Mouse (Mus musculus): ENCODE measurements at regions not wholly inside any gene's neighbourhood (a gene's known extent, or its start where the extent isn't known, plus 50 kb on each side); places are given as distances from the start of the nearest gene placed in this dataset.

- DNase-seq (ENCODE audit: low read depth, low spot score), result peak; percentile 89
Measured at GRCm38 (mm10) chr13:31166286-31166685, 192.3 kb downstream of the Gm5447 start.

- no peak for DNase-seq (ENCODE audit: low read depth, low spot score)
Measured at GRCm38 (mm10) chr13:31168854-31169253, 194.8 kb downstream of the Gm5447 start.

- DNase-seq (ENCODE audit: low read depth, low spot score), result no peak
Measured at GRCm38 (mm10) chr13:31171751-31172150, 197.7 kb downstream of the Gm5447 start.

DNA sequence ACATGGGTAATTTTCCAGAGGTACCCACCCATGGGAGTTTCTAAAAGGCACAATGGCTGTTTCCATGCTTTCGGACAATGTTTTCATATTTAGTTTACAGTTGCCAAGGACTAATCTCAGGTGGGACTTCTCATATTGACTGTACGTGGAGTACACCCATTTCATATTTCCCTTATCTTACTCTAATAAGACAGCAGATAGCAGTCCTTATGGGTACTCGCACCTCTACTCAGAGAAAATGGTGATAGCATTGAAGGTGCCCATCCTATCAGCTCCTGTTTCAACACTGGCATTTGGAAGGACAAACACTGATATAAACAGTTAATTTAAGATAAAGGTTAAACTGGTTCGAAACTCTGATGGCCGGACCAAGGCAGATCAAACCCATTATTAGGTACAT, 198.6 kb downstream of the Gm5447 start:
- no peak for DNase-seq (ENCODE audit: low read depth, low spot score)

- no peak for DNase-seq (ENCODE audit: low read depth, low spot score)
Measured at GRCm38 (mm10) chr13:31177999-31178783, 204.2 kb downstream of the Gm5447 start.

DNA sequence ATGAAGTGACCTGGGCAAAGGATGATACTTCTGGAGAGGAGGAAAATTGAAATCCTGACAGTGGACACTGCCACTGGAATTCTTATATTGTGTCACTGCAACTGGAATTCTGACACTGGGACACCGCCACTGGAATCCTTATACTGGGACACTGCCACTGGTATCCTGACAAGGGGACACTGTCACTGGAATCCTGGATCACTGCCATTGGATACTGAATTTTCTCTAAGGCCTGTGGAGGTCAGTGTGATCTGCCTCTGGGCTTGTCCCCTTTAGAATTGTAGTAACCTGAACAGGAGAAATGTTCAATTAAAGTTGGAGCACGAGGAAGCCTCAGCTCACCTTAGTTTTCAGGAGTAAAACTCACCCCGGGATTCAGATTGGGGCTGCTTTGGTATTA, 205.0 kb downstream of the Gm5447 start:
- no peak for DNase-seq (ENCODE audit: low read depth, low spot score)

DNA sequence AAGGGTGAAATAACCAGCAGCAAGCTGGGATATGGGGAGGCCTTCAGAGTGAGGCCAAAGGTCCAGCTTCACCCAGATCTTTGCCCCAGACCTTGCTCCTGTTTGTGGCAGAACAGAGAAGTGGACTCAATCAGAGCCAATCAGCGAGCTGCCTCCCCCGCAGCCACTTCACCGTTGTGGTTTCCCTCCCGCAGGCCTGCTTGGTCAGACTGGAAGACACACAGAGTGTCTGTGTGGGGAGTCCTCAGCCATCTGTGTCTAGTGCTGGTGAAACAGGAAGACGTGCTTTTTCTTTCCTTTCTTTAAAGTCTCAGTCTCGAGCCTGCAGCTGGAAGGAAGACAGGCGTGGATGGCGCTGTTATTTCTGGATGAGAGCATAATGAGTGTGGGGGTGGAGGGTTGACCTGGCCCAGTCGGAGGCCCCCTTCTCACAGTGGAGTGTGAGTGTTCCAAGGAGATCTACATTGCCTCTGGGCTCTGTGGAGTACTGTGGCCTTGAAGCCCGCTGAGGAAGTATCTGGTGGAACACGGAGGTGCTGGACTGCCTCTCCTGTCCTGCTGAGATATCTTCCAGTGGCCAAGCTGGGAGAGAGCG, 205.5 kb downstream of the Gm5447 start:
- DNase-seq (ENCODE audit: low read depth, low spot score), result no peak

- no peak for DNase-seq (ENCODE audit: low read depth, low spot score)
Measured at GRCm38 (mm10) chr13:31181530-31181929, 207.5 kb downstream of the Gm5447 start.

DNA sequence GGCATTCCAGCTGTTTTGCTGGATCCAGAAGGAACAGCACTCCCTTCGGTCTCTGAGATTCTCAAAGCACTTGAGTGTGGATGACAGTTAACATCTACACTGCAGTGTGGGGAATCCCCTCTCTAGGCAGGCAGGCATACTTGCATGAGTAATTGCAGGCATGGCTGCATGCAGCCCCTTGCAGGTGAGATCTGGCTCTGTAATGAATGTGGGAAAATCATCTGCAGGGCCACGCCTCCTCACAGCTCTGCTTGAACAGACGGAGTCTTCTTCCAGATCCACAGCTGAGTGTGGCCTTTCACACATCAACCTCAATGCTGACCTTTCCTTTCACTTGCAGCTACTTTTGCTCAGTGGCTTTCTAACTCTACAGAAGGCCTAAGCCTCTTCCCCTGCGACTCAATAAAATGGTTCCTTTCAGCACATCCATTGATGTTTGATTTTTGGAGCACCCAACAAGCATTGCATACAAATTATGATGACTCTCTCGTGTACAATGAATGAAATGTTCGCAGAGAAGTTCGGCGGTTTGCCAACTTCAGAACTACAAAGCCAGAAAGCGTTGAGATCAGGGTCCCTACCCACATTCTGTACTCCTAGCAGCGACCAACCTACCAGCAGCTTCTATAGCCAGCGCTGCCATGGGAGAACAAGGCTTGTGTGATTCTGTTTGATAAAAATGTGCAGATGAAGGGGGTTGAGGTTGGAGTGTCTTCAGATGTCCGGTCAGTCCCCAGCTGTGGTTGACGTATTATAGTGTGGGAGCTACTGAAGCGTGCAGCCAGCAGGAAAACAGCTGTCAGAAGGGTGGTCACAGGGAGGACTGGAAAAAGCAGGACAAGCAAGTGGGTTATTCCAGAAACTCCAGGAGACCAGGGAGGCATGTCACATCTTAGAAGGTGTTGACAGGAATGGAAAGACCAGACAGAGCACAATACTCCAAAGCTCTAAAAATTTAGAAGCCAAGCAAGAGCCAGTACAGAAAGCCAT, 211.1 kb downstream of the Gm5447 start:
- peak; percentile 85 for DNase-seq (ENCODE audit: low read depth, low spot score)

GRCm38 (mm10) chr13:31186805-31187589, 213.0 kb downstream of the Gm5447 start:
- no peak for DNase-seq (ENCODE audit: low read depth, low spot score)

GRCm38 (mm10) chr13:31189116-31189515, 215.1 kb downstream of the Gm5447 start:
- DNase-seq (ENCODE audit: low read depth, low spot score), result peak; percentile 80

DNA sequence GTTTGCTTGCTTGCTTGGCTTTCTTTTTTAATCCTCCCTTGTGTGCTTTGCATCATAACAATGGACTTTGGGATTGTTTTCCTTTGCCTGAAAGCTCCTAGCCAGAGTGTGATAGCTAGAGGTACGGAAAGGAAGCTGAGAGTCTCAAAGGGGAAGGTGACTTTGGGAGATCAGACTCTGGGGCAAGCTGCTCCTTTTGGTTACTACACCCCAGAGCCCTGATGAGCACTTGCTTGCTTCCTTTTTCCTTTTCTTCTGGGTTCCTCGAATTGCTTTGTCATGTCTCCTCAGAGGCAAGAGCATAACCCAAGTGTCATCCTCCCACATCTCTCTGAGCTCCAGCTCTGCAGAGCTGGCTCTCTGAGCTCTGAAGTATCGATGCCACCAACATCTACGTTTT, 216.0 kb downstream of the Gm5447 start:
- no peak for DNase-seq (ENCODE audit: low read depth, low spot score)

- no peak for DNase-seq (ENCODE audit: low read depth, low spot score)
Measured at GRCm38 (mm10) chr13:31191344-31192139, 217.5 kb downstream of the Gm5447 start.

GRCm38 (mm10) chr13:31194971-31195370, 221.0 kb downstream of the Gm5447 start:
- no peak for DNase-seq (ENCODE audit: low read depth, low spot score)

DNA sequence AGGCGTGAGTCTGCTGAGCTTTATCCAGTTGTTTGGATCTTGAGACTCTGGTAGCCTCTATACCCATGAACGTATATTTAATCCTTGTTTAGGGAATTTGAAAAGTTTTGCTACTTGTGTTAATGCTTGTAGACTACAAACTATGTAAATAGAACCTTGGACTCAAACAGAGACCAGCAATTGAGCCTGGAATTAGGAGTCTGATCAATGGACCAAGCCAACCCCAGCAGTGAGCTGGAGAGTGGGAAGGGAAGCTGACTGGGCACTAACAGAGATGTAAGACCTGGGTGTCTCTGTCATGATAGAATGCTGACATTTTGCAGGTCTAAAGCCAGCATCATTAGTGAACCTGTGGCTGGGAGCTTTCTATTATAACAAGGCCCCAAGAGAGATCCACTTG, 222.5 kb downstream of the Gm5447 start:
- DNase-seq (ENCODE audit: low read depth, low spot score), result no peak

- no peak for DNase-seq (ENCODE audit: low read depth, low spot score)
Measured at GRCm38 (mm10) chr13:31197593-31197992, 223.6 kb downstream of the Gm5447 start.

DNA sequence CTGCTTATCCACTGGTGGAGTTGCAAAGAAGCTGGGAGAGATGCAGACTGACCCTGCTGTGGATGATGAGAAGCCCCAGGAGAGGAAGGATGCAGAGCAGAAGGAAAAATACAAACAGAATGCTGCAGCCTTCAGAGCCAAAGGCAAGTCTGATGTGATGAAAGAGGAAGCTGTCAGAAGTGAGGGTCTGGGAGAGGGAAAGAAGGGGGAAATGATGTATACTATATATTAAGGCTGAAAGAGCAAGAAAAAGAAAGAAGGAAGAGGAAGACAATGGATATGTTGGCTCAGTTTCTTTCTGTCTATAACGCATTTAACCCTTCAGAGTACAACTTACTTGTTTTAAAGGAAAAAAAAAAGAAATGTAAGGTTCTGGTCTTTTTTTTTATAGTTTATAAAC, 225.4 kb downstream of the Gm5447 start:
- no peak for DNase-seq (ENCODE audit: low read depth, low spot score)

GRCm38 (mm10) chr13:31204068-31204467, 230.1 kb downstream of the Gm5447 start:
- no peak for DNase-seq (ENCODE audit: low read depth, low spot score)

DNA sequence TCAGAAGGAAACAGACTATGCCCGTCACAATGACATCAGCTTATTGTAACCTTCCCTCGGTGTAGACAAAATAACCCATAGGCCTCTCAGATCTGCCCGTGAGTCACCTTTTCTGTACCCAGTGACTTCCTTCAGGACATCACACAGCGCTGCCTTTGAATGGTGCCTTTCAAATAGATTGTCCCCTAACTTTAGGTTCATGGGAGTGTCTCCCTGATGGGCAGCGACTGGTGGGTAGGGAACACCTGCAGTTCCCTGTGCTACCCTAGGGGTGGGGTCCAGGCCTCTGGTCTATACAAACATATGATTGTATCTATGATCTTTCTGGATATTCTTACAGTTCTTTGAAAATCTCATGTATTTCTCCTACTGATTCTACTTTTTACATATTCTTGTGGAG, 232.4 kb downstream of the Gm5447 start:
- no peak for DNase-seq (ENCODE audit: low read depth, low spot score)

DNA sequence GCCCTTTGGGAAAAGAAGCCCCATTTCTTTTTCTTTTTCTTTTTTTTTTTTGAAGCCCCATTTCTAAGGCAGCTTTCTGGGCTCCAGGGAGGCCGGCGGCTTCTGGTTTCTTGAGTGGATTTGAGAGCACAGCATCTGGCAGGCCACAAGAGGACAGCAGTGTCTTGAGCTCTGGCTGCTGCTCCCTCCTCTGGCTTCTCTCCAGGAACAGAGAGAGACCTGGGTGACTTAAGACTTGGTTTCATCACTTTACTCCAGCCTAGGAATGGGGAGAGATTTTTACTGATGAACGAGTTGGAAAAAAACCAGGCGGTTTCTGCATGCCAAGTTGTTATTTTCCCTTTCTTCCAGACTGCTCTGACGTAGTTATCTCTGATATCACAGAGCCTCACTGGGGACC, 233.7 kb downstream of the Gm5447 start:
- peak; percentile 98 for DNase-seq (ENCODE audit: low read depth, low spot score)

DNA sequence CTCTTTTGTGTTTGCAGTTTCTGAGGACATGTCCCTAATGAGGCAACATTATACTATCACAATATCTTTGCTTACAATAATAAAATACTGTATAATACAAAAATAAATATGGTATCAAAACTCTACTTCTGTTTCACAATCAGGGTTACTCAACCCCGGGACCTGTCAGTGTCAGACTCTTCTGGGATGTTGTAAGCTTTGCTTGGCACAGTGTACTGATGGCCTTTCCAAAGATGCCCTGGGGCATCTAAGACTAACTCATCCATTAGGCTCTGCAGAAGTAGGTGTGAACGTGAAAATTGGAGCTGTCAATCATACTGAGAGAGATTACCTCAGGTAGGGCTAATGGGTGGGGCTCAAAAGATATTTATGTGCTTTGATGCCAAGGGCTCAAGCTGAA, 249.0 kb downstream of the Gm5447 start:
- DNase-seq (ENCODE audit: low read depth, low spot score), result peak; percentile 69

All from 3T3-L1 (cell line).